Mouse (Mus musculus) CH12.LX (cell line): ENCODE data around the gene Micall2. TPM values are rescaled to one million over a fixed set of nuclear protein-coding genes. Genes with fewer than 3 reads are reported as not detected.

ENCODE experiments used
- DNase-seq: peaks from one replicate; pipeline ENCODE4 v3.0.0-alpha.2; 2013; ENCODE audit errors: extremely low read depth
- H3K27ac ChIP-seq: 2 replicates; pipeline ENCODE4 v1.5.1; 2012; ENCODE audit warnings: low read depth, mild to moderate bottlenecking, control low read depth, moderate library complexity; ENCODE audit not compliant: insufficient read depth
- H3K27me3 ChIP-seq: replicated peaks from 2 replicates; pipeline ENCODE3; 2012; ENCODE audit warnings: inconsistent platforms
- H3K36me3 ChIP-seq, 2 experiments: replicated peaks in 1 of 2; 2 replicates each; pipeline versions ENCODE3 to v1.6.1; 2012; ENCODE audit warnings: inconsistent platforms in 1 of 2, low read length in 1 of 2, mild to moderate bottlenecking in 1 of 2, mixed read lengths in 1 of 2, moderate library complexity in 1 of 2; ENCODE audit not compliant: control insufficient read depth in 1 of 2, insufficient read depth in 1 of 2
- H3K4me1 ChIP-seq, 2 experiments: 2 replicates each; pipeline ENCODE4 v1.6.1; 2012; ENCODE audit warnings: inconsistent platforms in 1 of 2, moderate library complexity in 1 of 2; ENCODE audit not compliant: insufficient read depth in 2 of 2, control insufficient read depth in 1 of 2
- H3K4me2 ChIP-seq: 2 replicates; pipeline ENCODE4 v1.6.1; 2012; ENCODE audit warnings: low read depth, mild to moderate bottlenecking, control low read depth; ENCODE audit not compliant: poor library complexity, insufficient read depth, severe bottlenecking
- H3K4me3 ChIP-seq, 3 experiments: fragments of 150-350 bp in 1 of 3; sonication (generic) in 1 of 3; replicated peaks in 1 of 3; 2 replicates each; pipeline versions ENCODE3 to v1.5.1; 2011 to 2012; ENCODE audit warnings: low read depth in 2 of 3, low read length in 2 of 3, mild to moderate bottlenecking in 2 of 3, moderate library complexity in 2 of 3, control low read depth in 1 of 3, improper control_type of control experiment in 1 of 3, inconsistent platforms in 1 of 3, mixed read lengths in 1 of 3; ENCODE audit not compliant: poor library complexity in 1 of 3
- H3K79me2 ChIP-seq: replicated peaks from 2 replicates; pipeline ENCODE4 v1.6.1; 2012; ENCODE audit warnings: mild to moderate bottlenecking, moderate library complexity; ENCODE audit not compliant: control insufficient read depth, poor library complexity, insufficient read depth, severe bottlenecking; ENCODE audit errors: extremely low read depth
- H3K9ac ChIP-seq: 2 replicates; pipeline ENCODE4 v1.6.1; 2012; ENCODE audit warnings: low read depth, mild to moderate bottlenecking, control low read depth, moderate library complexity; ENCODE audit not compliant: insufficient read depth
- H3K9me3 ChIP-seq: replicated peaks from 2 replicates; pipeline ENCODE3; 2012; ENCODE audit warnings: low read length, inconsistent platforms, mixed read lengths
- BHLHE40 ChIP-seq: IDR thresholded peaks from 2 replicates; pipeline ENCODE4 v1.6.1; 2011; ENCODE audit warnings: mild to moderate bottlenecking, low read depth, low read length, improper control_type of control experiment
- CHD1 ChIP-seq: IDR thresholded peaks from 2 replicates; pipeline ENCODE4 v1.6.1; 2012; ENCODE audit warnings: low read depth, low read length, improper control_type of control experiment, inconsistent platforms
- CHD2 ChIP-seq: IDR thresholded peaks from 2 replicates; pipeline ENCODE4 v1.6.1; 2011; ENCODE audit warnings: low read length, improper control_type of control experiment
- CTCF ChIP-seq, 2 experiments: IDR thresholded peaks in 1 of 2; conservative IDR thresholded peaks in 1 of 2; 2 replicates each; pipeline ENCODE4 v1.5.1; 2011 to 2012; ENCODE audit warnings: low read depth in 2 of 2, low read length in 2 of 2, improper control_type of control experiment in 1 of 2, inconsistent platforms in 1 of 2, mild to moderate bottlenecking in 1 of 2, moderate library complexity in 1 of 2
- E2F4 ChIP-seq: IDR thresholded peaks from 2 replicates; pipeline ENCODE4 v1.6.1; 2011; ENCODE audit warnings: low read depth, low read length, improper control_type of control experiment; ENCODE audit not compliant: insufficient replicate concordance
- ELF1 ChIP-seq: IDR thresholded peaks from 2 replicates; pipeline ENCODE4 v1.6.1; 2014; ENCODE audit warnings: low read depth, mild to moderate bottlenecking, inconsistent platforms, low read length, improper control_type of control experiment
- EP300 ChIP-seq: IDR thresholded peaks from 2 replicates; pipeline ENCODE4 v1.6.1; 2011; ENCODE audit warnings: low read length, improper control_type of control experiment
- ETS1 ChIP-seq: conservative IDR thresholded peaks from 2 replicates; pipeline ENCODE4 v1.6.1; 2012; ENCODE audit warnings: low read depth, mild to moderate bottlenecking, inconsistent platforms, low read length, improper control_type of control experiment, moderate library complexity
- GABPA ChIP-seq: IDR thresholded peaks from 2 replicates; pipeline ENCODE4 v1.6.1; 2012; ENCODE audit warnings: low read depth, low read length, improper control_type of control experiment, inconsistent platforms; ENCODE audit not compliant: insufficient replicate concordance
- KAT2A ChIP-seq: IDR thresholded peaks from 2 replicates; pipeline ENCODE4 v1.6.1; 2012; ENCODE audit warnings: low read length, improper control_type of control experiment, inconsistent platforms; ENCODE audit not compliant: insufficient replicate concordance
- MAZ ChIP-seq: IDR thresholded peaks from 2 replicates; pipeline ENCODE4 v1.6.1; 2012; ENCODE audit warnings: low read depth, mild to moderate bottlenecking, inconsistent platforms, low read length, improper control_type of control experiment, moderate library complexity
- NELFE ChIP-seq: IDR thresholded peaks from 2 replicates; pipeline ENCODE4 v1.6.1; 2011; ENCODE audit warnings: low read depth, low read length, improper control_type of control experiment
- NRF1 ChIP-seq: IDR thresholded peaks from 2 replicates; pipeline ENCODE4 v1.6.1; 2014; ENCODE audit warnings: low read depth, mild to moderate bottlenecking, inconsistent platforms, low read length, improper control_type of control experiment, moderate library complexity
- PAX5 ChIP-seq: IDR thresholded peaks from 2 replicates; pipeline ENCODE4 v1.6.1; 2012; ENCODE audit warnings: low read length, inconsistent platforms, mixed read lengths
- POLR2A ChIP-seq: IDR thresholded peaks from 2 replicates; pipeline ENCODE4 v1.6.1; 2011; ENCODE audit warnings: low read depth, mild to moderate bottlenecking, improper control_type of control experiment, low read length
- RAD21 ChIP-seq: IDR thresholded peaks from 2 replicates; pipeline ENCODE4 v1.6.1; 2011; ENCODE audit warnings: low read depth, mild to moderate bottlenecking, low read length, improper control_type of control experiment, moderate library complexity
- RCOR1 ChIP-seq: conservative IDR thresholded peaks from 2 replicates; pipeline ENCODE4 v1.6.1; 2012; ENCODE audit warnings: low read depth, mild to moderate bottlenecking, inconsistent platforms, low read length, improper control_type of control experiment
- SIN3A ChIP-seq: IDR thresholded peaks from 2 replicates; pipeline ENCODE4 v1.6.1; 2012; ENCODE audit warnings: low read length, improper control_type of control experiment, inconsistent platforms
- SMC3 ChIP-seq: IDR thresholded peaks from 2 replicates; pipeline ENCODE4 v1.6.1; 2011; ENCODE audit warnings: low read depth, low read length, improper control_type of control experiment
- TBP ChIP-seq: conservative IDR thresholded peaks from 2 replicates; pipeline ENCODE4 v1.6.1; 2011; ENCODE audit warnings: low read depth, low read length, improper control_type of control experiment
- TCF12 ChIP-seq: IDR thresholded peaks from 2 replicates; pipeline ENCODE4 v1.6.1; 2014; ENCODE audit warnings: low read depth, mild to moderate bottlenecking, inconsistent platforms, low read length, improper control_type of control experiment
- USF1 ChIP-seq: IDR thresholded peaks from 2 replicates; pipeline ENCODE4 v1.6.1; 2014; ENCODE audit warnings: low read depth, mild to moderate bottlenecking, inconsistent platforms, low read length, improper control_type of control experiment
- ZMIZ1 ChIP-seq: IDR thresholded peaks from 2 replicates; pipeline ENCODE4 v1.6.1; 2012; ENCODE audit warnings: low read depth, mild to moderate bottlenecking, inconsistent platforms, low read length, improper control_type of control experiment
- dilution Hi-C: fragments of 300-500 bp; cut with MboI; formaldehyde crosslinking; loops from 2 replicates; pipeline ENCODE4 v1.14.3; 2020; ENCODE audit warnings: low sequenced_read_pairs; ENCODE audit not compliant: extremely low pct_unique_long_range_greater_than_20kb, extremely low pct_ligation_motif_present
- in situ Hi-C: fragments of 300-500 bp; cut with MboI; formaldehyde crosslinking; loops from 3 replicates; pipeline ENCODE4 v1.14.3; 2019; ENCODE audit warnings: low sequenced_read_pairs, low pct_ligation_motif_present, low pct_unique_long_range_greater_than_20kb, mixed read lengths
- polyA plus RNA-seq: library from polyadenylated mRNA; unstranded; fragments of >175 nt; gene quantifications from 2 replicates; pipeline ENCODE4 v1.2.1, GENCODE M21; 2012; ENCODE audit warnings: low read depth; ENCODE audit not compliant: insufficient read length
- total RNA-seq, 2 experiments: library from RNA; depleted of rRNA; stranded (reverse); fragments of 300-350 nt in 1 of 2; fragments of >200 nt in 1 of 2; gene quantifications; 2 replicates each; pipeline ENCODE4 v1.2.3; 2012 to 2014

Gene Micall2
- total and polyA plus RNA-seq, 3 experiments: 1.3 to 3.0 (median 1.7) TPM

DNA sequence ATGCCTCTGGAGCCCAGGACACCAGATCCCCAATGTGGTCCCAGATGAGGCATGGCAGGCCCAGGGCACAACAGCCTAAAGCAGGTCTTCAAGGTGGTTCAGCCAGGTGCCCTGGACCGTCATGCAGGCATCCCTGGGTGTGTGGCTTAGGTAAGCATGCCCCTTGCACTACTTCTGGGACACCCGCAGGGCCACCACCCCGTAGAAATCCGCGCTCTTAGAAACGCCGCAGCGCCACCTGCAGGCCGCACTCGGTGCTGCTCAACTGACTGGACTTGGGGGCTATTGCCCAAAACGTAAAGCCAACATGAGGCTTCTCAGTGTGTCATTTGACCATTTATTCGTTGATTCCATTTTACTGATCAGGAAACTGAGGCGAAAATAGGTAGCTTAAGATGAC, 48.5 kb downstream of the Micall2 start:
- H3K27me3 ChIP-seq: peaks cover 35% of the 10 kb centered on the region
- no peak overlapping the region for H3K4me2 ChIP-seq
- H3K4me3 ChIP-seq: no peak overlapping the region
- dilution Hi-C loops: no loop called here
- H3K9ac ChIP-seq: no peak overlapping the region
- TF ChIP-seq MAZ (no peak), SMC3 (peak; percentile 51), RAD21 (peak; percentile 35), CTCF (conservative IDR thresholded peaks at IDR 0.05 in 1 of 2, IDR thresholded peaks at IDR 0.05 in 1 of 2; ENCODE audit: low read depth in 2 of 2, low read length in 2 of 2) (peak; percentile 58 to 74; a peak in 3 of 4 replicates)
- TF ChIP-seq, all 38 proteins: peak for 3
- Histone ChIP-seq H3K36me3 (no peaks in the 10 kb centered on the region), H3K27ac (no peak overlapping the region), H3K9me3 (no peaks in the 10 kb centered on the region), H3K79me2 (no peaks in the 10 kb centered on the region), H3K4me1 (peaks cover 0 to 20% of the 10 kb centered on the region in 2 experiments; a peak in 2 of 4 replicates)
- in situ Hi-C loops: loop anchor here (10.0 kb wide), 1 partner anchor 323 kb away; no protein-coding TSS in a partner anchor
- DNase-seq: peak; percentile 43

DNA sequence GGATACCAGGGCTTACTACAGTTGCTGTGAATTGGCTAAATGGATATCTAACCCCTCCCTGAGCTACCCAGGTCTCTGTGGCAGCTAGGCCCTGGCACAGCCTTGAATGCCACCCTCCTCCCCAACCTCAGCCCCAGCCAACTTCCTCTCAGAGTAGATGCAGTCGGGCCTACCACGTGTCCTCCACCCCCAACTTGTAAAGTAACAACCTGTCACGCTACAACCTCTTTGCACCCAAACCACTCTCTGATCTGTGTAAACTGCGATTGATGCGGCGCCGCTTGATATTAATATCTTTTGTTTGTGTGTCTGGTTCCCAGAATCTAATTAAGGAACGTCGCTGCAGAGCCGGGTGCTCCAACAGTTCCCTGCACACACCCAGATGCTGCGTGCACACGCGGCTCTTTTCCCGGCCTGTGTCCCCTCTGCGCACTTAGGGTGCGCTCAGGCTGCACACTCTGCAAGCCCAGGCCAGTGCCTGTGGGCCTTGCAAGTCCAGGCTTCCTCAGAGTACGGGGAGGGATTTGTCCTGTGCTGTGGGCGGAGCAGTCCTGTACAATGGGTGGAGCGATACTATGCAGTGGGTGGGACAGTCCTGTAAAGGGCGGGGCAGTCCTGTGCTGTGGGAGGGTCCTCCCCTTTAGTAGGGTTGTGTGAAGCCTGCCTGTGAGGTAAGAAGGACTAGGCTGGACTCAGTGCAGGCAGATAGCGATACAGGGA, 49.4 kb downstream of the Micall2 start:
- Histone ChIP-seq H3K4me2 (no peak overlapping the region), H3K79me2 (no peaks in the 10 kb centered on the region), H3K36me3 (no peaks in the 10 kb centered on the region), H3K9ac (no peak overlapping the region), H3K4me3 (no peak overlapping the region), H3K27ac (no peak overlapping the region), H3K4me1 (peaks cover 0 to 20% of the 10 kb centered on the region in 2 experiments; a peak in 2 of 4 replicates), H3K27me3 (peaks cover 39% of the 10 kb centered on the region), H3K9me3 (no peaks in the 10 kb centered on the region)
- dilution Hi-C loops: no loop called here
- in situ Hi-C loops: loop anchor here (10.0 kb wide), 1 partner anchor 322 kb away; no protein-coding TSS in a partner anchor
- DNase-seq: no peak
- TF ChIP-seq CHD1: no peak
- no peak for TF ChIP-seq GABPA
- no peak for TF ChIP-seq BHLHE40
- no peak for TF ChIP-seq NRF1
- TF ChIP-seq SMC3: no peak
- no peak for TF ChIP-seq ETS1
- TF ChIP-seq KAT2A: no peak
- no peak for TF ChIP-seq PAX5
- TF ChIP-seq TBP: no peak
- TF ChIP-seq TCF12: no peak
- no peak for TF ChIP-seq USF1
- TF ChIP-seq NELFE: no peak
- no peak for TF ChIP-seq ELF1
- no peak for TF ChIP-seq POLR2A
- TF ChIP-seq RCOR1: no peak
- no peak for TF ChIP-seq ZMIZ1
- TF ChIP-seq CHD2: no peak
- no peak for TF ChIP-seq SIN3A
- TF ChIP-seq E2F4: no peak
- TF ChIP-seq EP300: no peak
